Mouse (Mus musculus) ES-Bruce4 (cell line): ENCODE results near the gene Ccdc137.

Experiments used
- CTCF ChIP-seq: IDR thresholded peaks from one replicate; pipeline ENCODE4 v1.8.1; 2011; ENCODE audit warnings: low read depth, low read length
- EP300 ChIP-seq: IDR thresholded peaks from 2 replicates; pipeline ENCODE4 v1.6.1; 2011; ENCODE audit warnings: low read depth, low read length; ENCODE audit not compliant: insufficient read depth
- POLR2A ChIP-seq: IDR thresholded peaks from one replicate; pipeline ENCODE4 v1.8.1; 2011; ENCODE audit warnings: low read length; ENCODE audit not compliant: insufficient read depth

- TF ChIP-seq CTCF: peak; percentile 26
- no peak for TF ChIP-seq POLR2A
- no peak for TF ChIP-seq EP300
These were observed 34.3 kb downstream of the Ccdc137 start for GRCm38 (mm10) chr11:120492024-120492877.
